Mouse (Mus musculus) forebrain, embryonic 13.5 days (tissue): ENCODE measurements around the gene Tnni3k. TPM values are rescaled to one million over a fixed set of nuclear protein-coding genes. Genes with fewer than 3 reads are reported as not detected.

Experiments
- ATAC-seq: fragments of 200-750 bp; cut with Nextera tagmentation; 2 replicates; pipeline ENCODE4 v1.8.0; 2017
- H3K27ac ChIP-seq: fragments of 300-500 bp; sonication (generic); 2 replicates; pipeline ENCODE4 v1.5.1; 2015; ENCODE audit warnings: inconsistent platforms, mild to moderate bottlenecking, moderate library complexity
- H3K27me3 ChIP-seq: fragments of 300-500 bp; sonication (generic); 2 replicates; pipeline ENCODE4 v1.6.1; 2015; ENCODE audit warnings: mild to moderate bottlenecking, inconsistent platforms
- H3K36me3 ChIP-seq: fragments of 300-500 bp; sonication (generic); 2 replicates; pipeline ENCODE4 v1.6.1; 2015; ENCODE audit warnings: mild to moderate bottlenecking, inconsistent platforms; ENCODE audit not compliant: poor library complexity, severe bottlenecking
- H3K4me1 ChIP-seq: fragments of 300-500 bp; sonication (generic); 2 replicates; pipeline ENCODE4 v1.6.1; 2015; ENCODE audit warnings: inconsistent platforms
- H3K4me2 ChIP-seq: fragments of 300-500 bp; sonication (generic); 2 replicates; pipeline ENCODE4 v1.6.1; 2015; ENCODE audit warnings: inconsistent platforms, mild to moderate bottlenecking, moderate library complexity
- H3K4me3 ChIP-seq: fragments of 300-500 bp; sonication (generic); 2 replicates; pipeline ENCODE4 v1.5.1; 2015; ENCODE audit warnings: mild to moderate bottlenecking, inconsistent platforms
- H3K9ac ChIP-seq: fragments of 300-500 bp; sonication (generic); 2 replicates; pipeline ENCODE4 v1.6.1; 2015; ENCODE audit warnings: mild to moderate bottlenecking, inconsistent platforms
- H3K9me3 ChIP-seq: fragments of 300-500 bp; sonication (generic); replicated peaks from 2 replicates; pipeline ENCODE4 v1.6.1; 2016; ENCODE audit warnings: inconsistent platforms
- WGBS: fragments of 180-500 bp; shearing (Covaris S2); methylation state at CpG from one replicate; pipeline ENCODE4 v1.1.7; 2015; 5-methylcytosine and 5-hydroxymethylcytosine counted together
- polyA plus RNA-seq: library from polyadenylated mRNA; unstranded; fragments of >200 nt; fragmentation: Nextera tagmentation; extraction: Ambion mirVana; gene quantifications from 2 replicates; pipeline ENCODE4 v1.2.1, GENCODE M21; 2015

Tnni3k gene
- polyA plus RNA-seq, 1 experiment from 2014 or later = not detected

DNA sequence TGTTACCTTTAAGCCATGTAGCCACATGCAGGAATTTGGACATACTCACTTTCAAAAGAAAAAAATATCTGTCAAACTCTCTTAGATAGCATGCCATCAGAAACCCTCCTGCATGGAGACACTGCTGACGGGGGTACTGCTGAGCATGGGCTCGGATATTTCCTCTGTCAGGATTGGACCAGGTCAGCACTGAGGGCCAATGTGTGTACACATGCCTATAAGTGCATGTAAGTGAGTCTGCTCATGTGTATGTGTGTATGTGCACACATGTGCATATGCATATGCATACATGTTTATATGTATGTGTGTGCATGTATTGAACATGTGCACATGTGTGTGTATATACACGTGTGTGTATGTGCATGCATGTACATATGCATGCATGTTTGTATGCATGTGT, 267.6 kb downstream of the Tnni3k start:
- Histone ChIP-seq H3K27me3 (no peaks in the 10 kb centered on the region), H3K27ac (no peak overlapping the region), H3K9me3 (no peaks in the 10 kb centered on the region), H3K4me2 (no peak overlapping the region), H3K9ac (no peak overlapping the region), H3K36me3 (no peaks in the 10 kb centered on the region), H3K4me3 (no peak overlapping the region), H3K4me1 (peaks cover 7% of the 10 kb centered on the region; the same call in 1 of the 2 replicates)
- WGBS = 83% methylated on average over 3 of the region's 3 CpGs
- no peak for ATAC-seq

DNA sequence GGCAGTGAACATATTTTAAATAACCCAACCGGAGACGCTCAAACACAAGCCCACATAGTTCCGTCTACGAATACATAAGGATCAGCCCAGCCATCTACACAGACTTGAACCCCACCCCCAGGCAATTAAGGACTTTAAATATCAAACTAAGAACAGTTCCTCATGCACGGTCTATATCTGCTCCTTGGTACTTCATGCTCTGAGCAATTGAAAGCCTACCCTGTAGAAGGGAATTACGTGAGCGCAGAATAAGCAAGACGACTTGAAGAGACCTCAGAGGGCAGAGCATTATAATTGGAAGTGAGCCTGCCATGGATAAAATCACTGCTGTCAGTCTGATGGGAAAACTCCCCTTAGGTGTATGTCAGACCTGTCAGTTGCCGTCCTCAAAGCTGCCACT, 268.9 kb downstream of the Tnni3k start:
- H3K36me3 ChIP-seq = no peaks in the 10 kb centered on the region
- peaks cover 7% of the 10 kb centered on the region; the same call in 1 of the 2 replicates for H3K4me1 ChIP-seq
- H3K4me3 ChIP-seq = no peak overlapping the region
- no peak overlapping the region for H3K27ac ChIP-seq
- no peak for ATAC-seq
- H3K27me3 ChIP-seq = no peaks in the 10 kb centered on the region
- H3K9ac ChIP-seq = no peak overlapping the region
- no peak overlapping the region for H3K4me2 ChIP-seq
- WGBS = 90% methylated on average over 9 of the region's 9 CpGs
- no peaks in the 10 kb centered on the region for H3K9me3 ChIP-seq

DNA sequence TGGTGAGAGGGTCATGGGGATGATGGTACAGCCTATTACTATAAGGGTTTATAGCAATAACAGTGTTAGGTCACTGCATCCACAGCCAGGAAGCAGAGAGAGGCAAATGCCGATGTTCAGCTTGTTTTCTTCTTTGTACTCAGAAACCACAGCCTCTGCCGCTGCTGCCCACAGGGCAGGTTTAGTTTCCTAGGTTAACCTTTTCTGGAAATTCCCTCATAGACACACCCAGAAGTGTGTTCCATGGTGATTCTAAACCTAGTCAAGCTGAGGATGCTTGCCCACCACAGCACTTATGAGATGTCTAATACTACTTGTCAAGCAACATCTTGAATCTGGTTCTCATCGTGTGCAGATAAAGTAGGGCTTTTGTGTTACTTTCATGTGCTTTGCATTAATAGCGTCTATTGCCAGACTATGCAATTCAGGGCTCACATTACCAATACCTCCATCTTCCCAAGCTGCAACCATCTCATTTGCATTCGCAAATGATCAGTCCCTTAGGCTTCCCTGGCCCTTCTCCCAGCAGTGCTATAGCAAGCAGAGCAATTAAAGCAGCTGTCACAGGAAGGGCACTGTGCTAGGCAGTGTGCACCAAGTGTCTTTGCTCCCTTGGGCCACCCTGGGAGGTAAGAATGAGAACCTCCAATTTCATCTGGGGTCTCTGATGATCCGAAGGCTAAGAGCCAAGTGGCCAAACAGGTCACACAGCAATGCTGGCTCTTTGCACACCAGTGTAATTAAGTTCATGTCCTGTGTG, 276.2 kb downstream of the Tnni3k start:
- 39% methylated on average over 6 of the region's 6 CpGs for WGBS
- Histone ChIP-seq H3K9me3 (no peaks in the 10 kb centered on the region), H3K4me2 (no peak overlapping the region), H3K4me3 (no peak overlapping the region), H3K4me1 (peaks cover 45% of the 10 kb centered on the region), H3K27ac (0 out of 2 replicates have a peak overlapping the region, but pooled peaks have one; percentile 7), H3K27me3 (no peaks in the 10 kb centered on the region), H3K36me3 (no peaks in the 10 kb centered on the region), H3K9ac (no peak overlapping the region)
- ATAC-seq = peak; percentile 92

DNA sequence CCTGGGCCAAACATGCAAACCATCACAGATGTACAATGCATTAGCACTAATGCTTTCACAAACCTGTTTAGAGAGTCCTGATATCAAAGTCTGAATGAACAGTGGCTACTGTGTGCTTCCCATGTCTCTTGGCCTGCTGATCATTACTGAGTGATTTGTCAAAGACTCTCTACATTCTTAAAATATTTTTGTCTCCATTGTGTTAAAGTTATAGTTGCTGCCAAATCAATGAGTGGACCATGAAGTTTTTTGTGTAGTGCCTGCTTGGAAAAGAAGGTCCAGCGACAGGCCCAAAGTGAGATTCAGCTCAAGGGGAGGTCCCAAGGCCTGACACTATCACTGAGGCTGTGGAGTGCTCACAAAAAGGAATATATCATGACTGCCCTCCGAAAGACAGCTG, 283.6 kb downstream of the Tnni3k start:
- Histone ChIP-seq H3K4me1 (0 out of 2 replicates have a peak, but pooled peaks cover 5% of the 10 kb centered on the region), H3K4me3 (no peak overlapping the region), H3K4me2 (no peak overlapping the region), H3K36me3 (no peaks in the 10 kb centered on the region), H3K9me3 (no peaks in the 10 kb centered on the region), H3K27me3 (no peaks in the 10 kb centered on the region), H3K9ac (no peak overlapping the region), H3K27ac (no peak overlapping the region)
- no peak for ATAC-seq
- 88% methylated on average over 2 of the region's 2 CpGs for WGBS

DNA sequence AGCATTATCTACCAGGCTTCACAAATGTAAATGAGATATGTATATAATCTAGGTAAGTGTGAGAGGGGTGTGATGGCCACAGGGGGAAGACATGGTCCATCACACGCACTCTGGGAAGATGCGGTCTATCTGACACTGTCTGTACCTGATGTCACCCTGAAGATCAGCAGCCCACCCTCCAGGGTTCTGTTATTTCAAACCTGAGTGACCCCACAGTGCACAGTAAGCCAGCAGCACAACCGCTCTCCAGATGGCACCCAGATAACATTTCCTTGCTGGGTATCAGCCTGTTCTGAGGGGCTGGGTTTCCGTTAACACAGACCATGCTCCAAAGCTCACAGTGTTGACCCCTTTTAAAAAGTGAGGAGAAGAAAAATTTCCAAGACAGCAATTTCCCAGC, 288.9 kb downstream of the Tnni3k start:
- Histone ChIP-seq H3K27ac (no peak overlapping the region), H3K27me3 (no peaks in the 10 kb centered on the region), H3K36me3 (no peaks in the 10 kb centered on the region), H3K9ac (no peak overlapping the region), H3K4me2 (no peak overlapping the region), H3K4me1 (no peaks in the 10 kb centered on the region), H3K4me3 (no peak overlapping the region), H3K9me3 (no peaks in the 10 kb centered on the region)
- 85% methylated on average over 4 of the region's 4 CpGs for WGBS
- ATAC-seq = no peak

DNA sequence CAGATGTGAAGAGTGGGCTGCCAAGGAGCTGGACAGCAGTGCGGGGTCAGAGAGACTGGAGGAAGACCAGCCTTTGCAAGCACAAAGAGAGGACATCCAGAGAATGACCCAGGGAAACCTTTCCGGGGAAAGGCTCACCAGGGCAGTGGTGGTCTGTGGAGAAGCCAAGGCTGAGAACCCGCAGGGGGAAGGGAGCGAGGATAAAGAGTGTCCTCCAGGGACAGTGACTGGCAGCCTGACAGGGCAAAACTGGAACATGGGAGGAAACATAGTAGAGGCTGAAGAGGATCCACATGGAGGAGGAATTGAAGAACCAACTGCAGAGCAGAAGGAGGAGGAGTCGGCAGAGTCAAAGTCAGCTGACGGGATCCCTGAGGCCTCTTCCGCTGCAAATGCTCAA, 291.1 kb downstream of the Tnni3k start:
- Histone ChIP-seq H3K9me3 (no peaks in the 10 kb centered on the region), H3K27ac (no peak overlapping the region), H3K36me3 (no peaks in the 10 kb centered on the region), H3K4me1 (no peaks in the 10 kb centered on the region), H3K4me2 (no peak overlapping the region), H3K27me3 (no peaks in the 10 kb centered on the region), H3K4me3 (no peak overlapping the region), H3K9ac (no peak overlapping the region)
- no peak for ATAC-seq
- 90% methylated on average over 7 of the region's 7 CpGs for WGBS

DNA sequence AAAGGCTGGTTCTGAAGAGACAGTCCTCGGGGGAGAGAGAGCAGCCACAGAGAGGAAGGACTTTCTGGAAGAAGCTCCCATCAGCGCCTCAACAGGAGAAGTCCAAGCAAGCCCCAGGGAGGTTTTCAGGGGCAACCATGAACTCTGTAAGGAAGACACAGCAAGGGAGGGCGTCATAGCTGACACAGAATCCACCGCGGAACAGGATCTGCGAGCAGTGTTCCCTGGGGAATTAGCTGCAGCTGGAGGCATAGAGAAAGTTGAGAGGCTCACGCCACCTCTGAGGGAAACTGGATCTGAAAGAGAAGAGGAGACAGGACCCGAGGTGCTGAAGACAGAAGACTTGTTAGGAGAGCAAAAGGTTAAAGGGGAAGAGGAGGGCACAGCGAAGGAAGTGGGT, 291.8 kb downstream of the Tnni3k start:
- Histone ChIP-seq H3K27ac (no peak overlapping the region), H3K4me1 (no peaks in the 10 kb centered on the region), H3K27me3 (no peaks in the 10 kb centered on the region), H3K4me2 (no peak overlapping the region), H3K4me3 (no peak overlapping the region), H3K9ac (no peak overlapping the region), H3K36me3 (no peaks in the 10 kb centered on the region), H3K9me3 (no peaks in the 10 kb centered on the region)
- no peak for ATAC-seq
- WGBS = 80% methylated on average over 9 of the region's 9 CpGs

DNA sequence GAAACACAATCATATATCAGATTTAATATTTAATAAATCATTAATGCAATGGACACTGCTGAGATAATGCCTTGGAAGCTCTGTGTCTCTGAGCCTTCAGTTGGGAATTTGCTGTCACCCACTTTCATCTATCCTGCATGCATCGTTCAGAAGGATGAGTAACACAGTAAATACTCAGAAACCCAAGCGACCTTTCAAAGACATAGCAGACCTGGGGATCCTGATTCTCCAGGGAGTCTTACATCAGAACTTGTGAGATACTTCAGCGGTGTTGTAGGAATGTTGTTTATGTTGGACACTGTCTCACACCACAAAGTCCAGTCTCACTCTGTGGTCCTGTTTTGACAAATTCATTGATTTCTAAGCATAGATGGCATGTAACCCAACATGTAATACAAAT, 294.1 kb downstream of the Tnni3k start:
- H3K4me3 ChIP-seq = no peak overlapping the region
- no peak for ATAC-seq
- no peak overlapping the region for H3K27ac ChIP-seq
- H3K9ac ChIP-seq = no peak overlapping the region
- H3K4me2 ChIP-seq = no peak overlapping the region
- H3K9me3 ChIP-seq = no peaks in the 10 kb centered on the region
- whole genome bisulfite sequencing = 86% methylated on average over 3 of the region's 3 CpGs
- H3K27me3 ChIP-seq = no peaks in the 10 kb centered on the region
- H3K4me1 ChIP-seq = no peaks in the 10 kb centered on the region
- no peaks in the 10 kb centered on the region for H3K36me3 ChIP-seq

DNA sequence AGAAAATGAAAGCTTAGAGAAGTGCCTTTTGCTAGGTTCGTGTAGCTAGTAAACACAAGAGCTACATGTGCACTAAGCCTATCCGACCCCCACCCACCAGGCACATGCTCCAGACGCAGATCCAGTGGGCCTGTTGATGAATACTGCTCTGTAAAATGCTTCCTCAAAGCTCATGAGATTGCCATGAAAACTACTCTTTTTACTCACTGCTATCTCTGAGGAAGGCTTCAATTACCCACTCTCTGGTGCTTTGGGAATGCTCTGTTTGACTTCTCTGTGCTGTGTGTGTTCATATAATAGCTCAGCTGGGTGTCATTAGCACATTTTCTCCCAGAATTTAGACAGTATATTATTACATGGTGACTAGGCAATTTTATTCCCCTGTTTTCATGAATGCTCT, 297.1 kb downstream of the Tnni3k start:
- Histone ChIP-seq H3K4me2 (no peak overlapping the region), H3K27ac (no peak overlapping the region), H3K27me3 (no peaks in the 10 kb centered on the region), H3K9ac (no peak overlapping the region), H3K4me1 (no peaks in the 10 kb centered on the region), H3K9me3 (no peaks in the 10 kb centered on the region), H3K36me3 (no peaks in the 10 kb centered on the region), H3K4me3 (no peak overlapping the region)
- 51% methylated on average over 3 of the region's 3 CpGs for WGBS
- peak; percentile 72 for ATAC-seq

DNA sequence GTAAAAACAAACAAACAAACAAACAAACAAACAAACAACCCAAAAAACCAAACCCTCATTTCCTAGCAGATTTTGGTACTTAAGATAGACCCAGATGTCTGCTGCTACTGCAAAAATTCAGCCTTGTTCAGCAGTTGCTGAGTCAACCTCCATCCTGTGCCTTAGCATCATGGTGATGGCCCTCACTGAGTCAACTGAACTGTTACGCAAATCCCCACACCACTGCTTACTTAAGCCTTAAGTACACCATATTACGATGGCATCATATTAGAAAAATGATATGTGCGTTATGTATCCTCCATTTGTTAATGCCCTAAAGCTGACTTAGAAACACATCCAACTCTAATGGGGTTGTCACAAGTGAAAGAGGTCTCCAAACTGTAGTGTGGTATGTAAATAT, 300.0 kb downstream of the Tnni3k start:
- Histone ChIP-seq H3K4me3 (no peak overlapping the region), H3K4me2 (no peak overlapping the region), H3K9ac (no peak overlapping the region), H3K36me3 (no peaks in the 10 kb centered on the region), H3K27me3 (no peaks in the 10 kb centered on the region), H3K27ac (no peak overlapping the region), H3K4me1 (no peaks in the 10 kb centered on the region), H3K9me3 (no peaks in the 10 kb centered on the region)
- 89% methylated on average over 3 of the region's 3 CpGs for WGBS
- ATAC-seq = no peak

DNA sequence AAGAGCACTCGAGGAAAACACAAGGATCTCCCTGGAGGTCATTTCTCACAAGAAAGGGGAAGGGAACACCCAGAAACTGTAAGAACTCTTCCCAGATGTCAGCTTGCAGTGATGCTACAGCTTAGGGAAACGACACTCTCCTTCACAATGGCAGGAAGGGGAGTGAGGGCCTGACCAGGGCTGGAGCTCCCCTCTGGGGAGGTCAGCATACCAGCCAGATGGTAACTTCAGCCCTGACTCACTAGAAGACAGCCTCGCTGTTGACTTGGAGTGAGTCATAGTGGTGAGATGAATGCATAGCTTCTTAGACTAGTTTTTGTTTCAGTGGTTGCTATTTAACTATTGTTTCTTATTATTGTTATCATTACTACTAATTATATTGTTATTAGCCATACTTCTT, 300.7 kb downstream of the Tnni3k start:
- Histone ChIP-seq H3K27me3 (no peaks in the 10 kb centered on the region), H3K4me1 (no peaks in the 10 kb centered on the region), H3K9ac (no peak overlapping the region), H3K36me3 (no peaks in the 10 kb centered on the region), H3K27ac (no peak overlapping the region), H3K9me3 (no peaks in the 10 kb centered on the region), H3K4me3 (no peak overlapping the region), H3K4me2 (no peak overlapping the region)
- ATAC-seq = no peak
- 55% methylated on average over 3 of the region's 3 CpGs for WGBS

DNA sequence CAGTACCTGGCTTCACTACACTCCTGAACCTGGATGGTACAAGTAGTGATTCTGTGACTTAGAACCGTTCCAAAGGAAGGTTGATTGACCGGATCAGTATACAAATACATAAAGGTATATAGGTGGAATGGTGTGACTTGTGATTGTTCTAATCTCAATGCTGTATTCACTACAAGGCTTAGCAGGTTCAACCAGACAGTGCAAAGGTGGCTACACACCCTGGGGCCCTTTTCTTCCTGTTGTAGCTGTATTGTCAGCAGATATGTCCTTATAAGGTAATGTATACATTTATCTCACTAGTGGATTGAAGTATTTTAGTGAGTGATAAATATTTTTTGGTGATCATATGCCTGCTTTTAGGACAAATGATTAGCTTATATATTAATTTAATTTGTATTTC, 310.9 kb downstream of the Tnni3k start:
- peaks cover 10% of the 10 kb centered on the region for H3K4me1 ChIP-seq
- H3K4me2 ChIP-seq = no peak overlapping the region
- H3K36me3 ChIP-seq = no peaks in the 10 kb centered on the region
- no peak overlapping the region for H3K9ac ChIP-seq
- WGBS = 86% methylated on average over 2 of the region's 2 CpGs
- H3K27ac ChIP-seq = no peak overlapping the region
- ATAC-seq = no peak
- no peaks in the 10 kb centered on the region for H3K9me3 ChIP-seq
- no peaks in the 10 kb centered on the region for H3K27me3 ChIP-seq
- no peak overlapping the region for H3K4me3 ChIP-seq

DNA sequence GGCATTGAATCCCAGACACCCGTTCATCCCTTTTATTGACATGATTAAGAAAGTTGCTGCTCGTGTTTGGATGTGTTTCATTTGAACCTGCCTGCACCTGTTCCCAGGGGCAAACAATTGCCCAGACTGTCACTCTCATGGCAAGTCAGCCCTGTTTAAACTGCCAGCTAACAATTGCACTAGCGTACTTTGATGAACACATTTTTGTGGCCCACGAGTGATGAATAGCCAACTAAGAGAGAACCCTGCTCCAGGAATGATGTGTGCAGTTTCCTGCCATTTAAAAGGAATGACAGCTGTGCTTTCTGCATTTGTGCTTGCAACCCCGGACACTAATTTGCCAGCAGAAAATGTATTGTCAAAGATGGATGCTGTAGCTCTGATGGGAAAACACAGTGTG, 312.3 kb downstream of the Tnni3k start:
- peak; percentile 61 for ATAC-seq
- H3K36me3 ChIP-seq = no peaks in the 10 kb centered on the region
- WGBS = 23% methylated on average over 5 of the region's 5 CpGs

More for the DNA sequence above, 312.3 kb downstream of the Tnni3k start:
- Histone ChIP-seq H3K9ac (no peak overlapping the region), H3K4me3 (no peak overlapping the region), H3K27me3 (no peaks in the 10 kb centered on the region), H3K27ac (0 out of 2 replicates have a peak overlapping the region, but pooled peaks have one; percentile 7), H3K4me1 (peaks cover 10% of the 10 kb centered on the region), H3K4me2 (no peak overlapping the region), H3K9me3 (no peaks in the 10 kb centered on the region)
